Mouse (Mus musculus): ENCODE data around the gene St3gal4.

- TF ChIP-seq CTCF (IDR thresholded peaks at IDR 0.05; ENCODE audit: control insufficient read depth, insufficient read depth, low read length) (no peak), POLR2A (IDR thresholded peaks at IDR 0.05; ENCODE audit: borderline replicate concordance, control insufficient read depth, low read depth, low read length) (no peak)
Measured at GRCm38 (mm10) chr9:35166798-35167635, 47.9 kb upstream of the St3gal4 start.

Measured in bone marrow, adult 2 months (tissue).